11 mouse cellular contexts compared by ENCODE assay signal in genomic region chr6:99629726-99630458, GRCm38 (mm10). TPM values are rescaled to one million over a fixed set of nuclear protein-coding genes. Genes with fewer than 3 reads are reported as not detected.
A peak's percentile ranks its signal among the peaks of the same experiment; 100 is the strongest.
DNase-seq lines count a peak whose midpoint lies in the region; ATAC-seq and TF ChIP-seq lines count a peak whose summit lies in the region.
"Had no signal": no experiment of that assay in that cellular context is flagged by ENCODE, and none has a peak within 500 bp of the region (broad histone marks: within the 10 kb centered on the region; RNA-seq: fewer than 3 reads in every experiment).

No protein-coding gene starts in this region.

- TF ChIP-seq POLR2A in limb, embryonic 14.5 days (IDR thresholded peaks at IDR 0.05; ENCODE audit: borderline replicate concordance, extremely low read depth, insufficient read depth, insufficient read length) = no peak
- TF ChIP-seq POLR2A in cerebellum, adult 2 months (IDR thresholded peaks at IDR 0.05; ENCODE audit: borderline replicate concordance, insufficient read depth, low read length) = no peak

- H3K9ac ChIP-seq in hindbrain, postnatal 0 days (replicated peaks; ENCODE audit: low read length) = no peak overlapping the region
- no peak overlapping the region for H3K9ac ChIP-seq in hindbrain, embryonic 16.5 days (ENCODE audit: low read depth, low read length)
- H3K9ac ChIP-seq in limb, embryonic 14.5 days (ENCODE audit: low read depth, low read length, severe bottlenecking) = no peak overlapping the region
- H3K9ac ChIP-seq in stomach, postnatal 0 days (ENCODE audit: low read length) = no peak overlapping the region
- H3K9ac ChIP-seq: hindbrain, embryonic 14.5 days had no signal

- H3K27ac ChIP-seq in hindbrain, postnatal 0 days = no peak overlapping the region
- no peak overlapping the region for H3K27ac ChIP-seq in hindbrain, embryonic 16.5 days (ENCODE audit: low read depth, low read length)
- H3K27ac ChIP-seq in limb, embryonic 14.5 days (replicated peaks; ENCODE audit: low read depth, low read length) = no peak overlapping the region
- no peak overlapping the region for H3K27ac ChIP-seq in limb, embryonic 10.5 days
- H3K27ac ChIP-seq in cerebellum, adult 2 months (ENCODE audit: insufficient read depth, low read length) = no peak overlapping the region
- no peak overlapping the region for H3K27ac ChIP-seq in stomach, postnatal 0 days (replicated peaks)
- H3K27ac ChIP-seq: hindbrain, embryonic 14.5 days had no signal

- no peaks in the 10 kb centered on the region for H3K9me3 ChIP-seq in hindbrain, postnatal 0 days (ENCODE audit: low read length)
- no peaks in the 10 kb centered on the region for H3K9me3 ChIP-seq in hindbrain, embryonic 16.5 days (ENCODE audit: control insufficient read depth, low read length)
- H3K9me3 ChIP-seq in limb, embryonic 14.5 days (ENCODE audit: control insufficient read depth, low read length) = no peaks in the 10 kb centered on the region
- H3K9me3 ChIP-seq in limb, embryonic 10.5 days (replicated peaks) = no peaks in the 10 kb centered on the region
- no peaks in the 10 kb centered on the region for H3K9me3 ChIP-seq in stomach, postnatal 0 days (ENCODE audit: control insufficient read depth, low read length)
- H3K9me3 ChIP-seq: megakaryocyte, embryonic 14.5 days had no signal

- no peak for DNase-seq in hindbrain, postnatal 0 days (ENCODE audit: low spot score)
- DNase-seq in limb, embryonic 14.5 days (ENCODE audit: low spot score) = peak; percentile 26
- DNase-seq in limb, embryonic 10.5 days (ENCODE audit: low spot score) = no peak
- DNase-seq in cerebellum, adult 2 months = peak; percentile 42 to 76
- no peak for DNase-seq in stomach, postnatal 0 days (ENCODE audit: low spot score)
- DNase-seq in ovary, postnatal 10 days (ENCODE audit: low spot score) = no peak
- DNase-seq: embryo, embryonic 11 days had no signal

- TF ChIP-seq EP300 in stomach, postnatal 0 days (optimal IDR thresholded peaks at IDR 0.05) = no peak

- H3K4me3 ChIP-seq in hindbrain, postnatal 0 days (ENCODE audit: low read length) = no peak overlapping the region
- no peak overlapping the region for H3K4me3 ChIP-seq in hindbrain, embryonic 16.5 days (ENCODE audit: low read length)
- H3K4me3 ChIP-seq in limb, embryonic 14.5 days (replicated peaks; ENCODE audit: low read length) = no peak overlapping the region
- H3K4me3 ChIP-seq in limb, embryonic 10.5 days = no peak overlapping the region
- no peak overlapping the region for H3K4me3 ChIP-seq in cerebellum, adult 2 months (replicated peaks; ENCODE audit: insufficient read depth, low read depth, low read length)
- H3K4me3 ChIP-seq in stomach, postnatal 0 days (ENCODE audit: low read depth, low read length) = no peak overlapping the region
- H3K4me3 ChIP-seq: megakaryocyte, embryonic 14.5 days had no signal

- H3K27me3 ChIP-seq in hindbrain, postnatal 0 days (ENCODE audit: insufficient read depth, low read length) = no peaks in the 10 kb centered on the region
- no peaks in the 10 kb centered on the region; the same call in 1 of the 2 replicates for H3K27me3 ChIP-seq in hindbrain, embryonic 16.5 days (replicated peaks; ENCODE audit: control insufficient read depth, insufficient read depth, low read length)
- H3K27me3 ChIP-seq in limb, embryonic 14.5 days (ENCODE audit: control insufficient read depth, insufficient read depth, low read length) = no peaks in the 10 kb centered on the region
- H3K27me3 ChIP-seq in limb, embryonic 10.5 days (ENCODE audit: low read depth, poor library complexity, severe bottlenecking) = no peaks in the 10 kb centered on the region
- H3K27me3 ChIP-seq in cerebellum, adult 2 months (ENCODE audit: control insufficient read depth, insufficient read depth, low read length) = no peaks in the 10 kb centered on the region
- H3K27me3 ChIP-seq in stomach, postnatal 0 days (ENCODE audit: control insufficient read depth, insufficient read depth, low read length) = no peaks in the 10 kb centered on the region

- ATAC-seq in hindbrain, postnatal 0 days = peak; percentile 50; the same call in 1 of the 2 replicates
- no peak for ATAC-seq in hindbrain, embryonic 16.5 days
- no peak for ATAC-seq in limb, embryonic 14.5 days (ENCODE audit: low FRiP score, low read depth)
- ATAC-seq in stomach, postnatal 0 days (ENCODE audit: low FRiP score, low TSS enrichment) = no peak
- ATAC-seq: activated CD4-positive, CD25-positive, alpha-beta regulatory T cell, adult 4 months had no signal

- no peaks in the 10 kb centered on the region; the same call in 1 of the 2 replicates for H3K36me3 ChIP-seq in hindbrain, postnatal 0 days (ENCODE audit: insufficient read depth, low read length)
- peaks cover 2% of the 10 kb centered on the region; the same call in 1 of the 2 replicates for H3K36me3 ChIP-seq in hindbrain, embryonic 16.5 days (ENCODE audit: control insufficient read depth, insufficient read depth, low read length)
- peaks cover 24% of the 10 kb centered on the region for H3K36me3 ChIP-seq in limb, embryonic 14.5 days (ENCODE audit: control insufficient read depth, insufficient read depth, low read length)
- peaks cover 17% of the 10 kb centered on the region for H3K36me3 ChIP-seq in limb, embryonic 10.5 days
- H3K36me3 ChIP-seq in stomach, postnatal 0 days (ENCODE audit: control insufficient read depth, insufficient read depth, low read length) = peaks cover 3% of the 10 kb centered on the region; the same call in 1 of the 2 replicates

- peak; percentile 42; the same call in 1 of the 2 replicates for TF ChIP-seq CTCF in hindbrain, postnatal 0 days (IDR thresholded peaks at IDR 0.05; ENCODE audit: low read depth)
- TF ChIP-seq CTCF in cerebellum, adult 2 months (IDR thresholded peaks at IDR 0.05; ENCODE audit: borderline replicate concordance, insufficient read depth, low read depth, low read length) = peak; percentile 34; the same call in 1 of the 2 replicates
- TF ChIP-seq CTCF in stomach, postnatal 0 days (IDR thresholded peaks at IDR 0.05; ENCODE audit: low read depth) = peak; percentile 30

- H3K4me1 ChIP-seq in hindbrain, postnatal 0 days (ENCODE audit: insufficient read depth, low read length) = no peaks in the 10 kb centered on the region
- no peaks in the 10 kb centered on the region; the same call in 1 of the 2 replicates for H3K4me1 ChIP-seq in hindbrain, embryonic 16.5 days (ENCODE audit: control insufficient read depth, insufficient read depth, low read depth, low read length)
- peaks cover 12% of the 10 kb centered on the region for H3K4me1 ChIP-seq in limb, embryonic 14.5 days (ENCODE audit: control insufficient read depth, insufficient read depth, low read length)
- peaks cover 8% of the 10 kb centered on the region for H3K4me1 ChIP-seq in limb, embryonic 10.5 days
- peaks cover 15% of the 10 kb centered on the region for H3K4me1 ChIP-seq in cerebellum, adult 2 months (ENCODE audit: control insufficient read depth, insufficient read depth, low read length)
- no peaks in the 10 kb centered on the region for H3K4me1 ChIP-seq in stomach, postnatal 0 days (replicated peaks; ENCODE audit: control insufficient read depth, insufficient read depth)

- WGBS in hindbrain, postnatal 0 days = 76% methylated on average over 8 of the region's 8 CpGs
- 66% methylated on average over 8 of the region's 8 CpGs for WGBS in hindbrain, embryonic 16.5 days
- 74% methylated on average over 8 of the region's 8 CpGs for WGBS in limb, embryonic 14.5 days
- WGBS in limb, embryonic 10.5 days = 84% methylated on average over 8 of the region's 8 CpGs
- WGBS in cerebellum, adult 2 months = 51% methylated on average over 8 of the region's 8 CpGs
- 74% methylated on average over 8 of the region's 8 CpGs for WGBS in stomach, postnatal 0 days

- H3K4me2 ChIP-seq in hindbrain, postnatal 0 days (ENCODE audit: low read depth, low read length) = no peak overlapping the region
- no peak overlapping the region for H3K4me2 ChIP-seq in hindbrain, embryonic 16.5 days (ENCODE audit: low read length)
- H3K4me2 ChIP-seq in limb, embryonic 14.5 days (replicated peaks; ENCODE audit: low read depth, low read length, severe bottlenecking) = no peak overlapping the region
- no peak overlapping the region for H3K4me2 ChIP-seq in stomach, postnatal 0 days (replicated peaks; ENCODE audit: low read depth)
- H3K4me2 ChIP-seq: hindbrain, embryonic 14.5 days had no signal

RNA-seq across cellular contexts. Expression of gene Eif4e3, which starts 36.7 kb away (rescaled TPM):
- total RNA-seq in hindbrain, postnatal 0 days (2014; rRNA removed) = 6.5 and 6.7 TPM in 2 replicates
- 6.5 and 6.6 TPM in 2 replicates for polyA plus RNA-seq in hindbrain, postnatal 0 days (2015; fragmentation: Nextera tagmentation; extraction: Ambion mirVana)
- polyA plus RNA-seq in hindbrain, embryonic 16.5 days (2015; fragmentation: Nextera tagmentation; extraction: Ambion mirVana) = 5.7 and 6.4 TPM in 2 replicates
- polyA plus RNA-seq in limb, embryonic 14.5 days (2012; rRNA removed) = 17.4 and 19.8 TPM in 2 replicates
- polyA plus RNA-seq in limb, embryonic 14.5 days (2014; fragmentation: Nextera tagmentation; extraction: Ambion mirVana) = 14.6 and 17.7 TPM in 2 replicates
- polyA plus RNA-seq in limb, embryonic 10.5 days (2016; fragmentation: Nextera tagmentation; extraction: Ambion mirVana) = 11.1 and 14.6 TPM in 2 replicates
- 16.0 and 17.0 TPM in 2 replicates for polyA plus RNA-seq in cerebellum, adult 2 months (2012; rRNA removed)
- polyA plus RNA-seq in stomach, postnatal 0 days (2015; fragmentation: Nextera tagmentation; extraction: Ambion mirVana) = 7.8 and 8.3 TPM in 2 replicates

RNA-seq across cellular contexts. Expression of gene Gm20696, which starts 36.7 kb away (rescaled TPM):
- total RNA-seq in hindbrain, postnatal 0 days (2014; rRNA removed) = 2.9 and 3.6 TPM in 2 replicates
- polyA plus RNA-seq in hindbrain, postnatal 0 days (2015; fragmentation: Nextera tagmentation; extraction: Ambion mirVana) = 2.3 and 2.5 TPM in 2 replicates
- polyA plus RNA-seq in hindbrain, embryonic 16.5 days (2015; fragmentation: Nextera tagmentation; extraction: Ambion mirVana) = 1.8 and 1.9 TPM in 2 replicates
- 1.4 and 2.0 TPM in 2 replicates for polyA plus RNA-seq in limb, embryonic 14.5 days (2012; rRNA removed)
- 5.9 and 6.4 TPM in 2 replicates for polyA plus RNA-seq in limb, embryonic 14.5 days (2014; fragmentation: Nextera tagmentation; extraction: Ambion mirVana)
- 2.4 and 3.2 TPM in 2 replicates for polyA plus RNA-seq in limb, embryonic 10.5 days (2016; fragmentation: Nextera tagmentation; extraction: Ambion mirVana)
- 2.5 and 2.8 TPM in 2 replicates for polyA plus RNA-seq in cerebellum, adult 2 months (2012; rRNA removed)
- 1.4 and 1.8 TPM in 2 replicates for polyA plus RNA-seq in stomach, postnatal 0 days (2015; fragmentation: Nextera tagmentation; extraction: Ambion mirVana)

Comparison
In these comparisons a context has a peak if more than half of its experiments do, and no peak if none do; other contexts are left out.
1. DNase-seq: peak in limb, embryonic 14.5 days (single experiment) and cerebellum, adult 2 months (2 of 2); none in hindbrain, postnatal 0 days (single experiment), limb, embryonic 10.5 days (single experiment), stomach, postnatal 0 days (single experiment) and ovary, postnatal 10 days (single experiment).
2. Peak in every context shown above with its lines, with median percentiles within 50 percentile points of each other: CTCF ChIP-seq.